Mouse (Mus musculus): ENCODE results near the gene Srpk2. TPM values are rescaled to one million over a fixed set of nuclear protein-coding genes. Genes with fewer than 3 reads are reported as not detected.

Gene Srpk2
- total and polyA plus RNA-seq, 3 experiments, result 20.6 to 31.1 (median 23.3) TPM

DNA sequence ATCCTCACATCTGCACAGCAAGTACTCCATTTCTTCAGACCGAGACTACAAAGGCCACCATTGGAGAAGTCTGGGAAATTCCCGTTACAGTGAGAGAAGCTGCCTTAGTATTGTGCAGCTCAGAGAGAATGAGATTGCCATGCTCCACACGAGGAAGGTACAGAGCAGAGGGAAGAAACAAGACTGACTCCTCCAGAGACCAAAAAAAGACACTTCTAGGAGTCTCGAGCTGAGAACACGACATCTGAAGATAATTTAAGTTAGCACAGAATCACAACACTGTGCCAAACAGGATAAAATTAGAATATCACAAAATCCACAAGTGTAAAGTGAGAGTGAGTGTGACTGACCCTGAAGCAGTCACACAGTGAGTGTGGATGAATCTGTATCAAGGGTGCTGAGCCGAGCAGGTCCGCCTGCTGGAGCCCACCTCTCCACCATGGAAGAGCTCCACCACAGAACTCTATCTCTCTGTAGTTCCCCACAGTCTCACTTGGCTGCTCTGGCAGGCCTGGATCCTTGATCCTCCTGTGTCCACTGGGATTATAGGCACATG lies 152.8 kb downstream of the Srpk2 start:
- Histone ChIP-seq H3K9ac (ENCODE audit: insufficient read depth, low read depth) (no peak overlapping the region), H3K4me1 (ENCODE audit: control insufficient read depth in 1 of 2, insufficient read depth in 2 of 2) (peaks cover 0 to 22% of the 10 kb centered on the region in 2 experiments; a peak in 3 of 4 replicates), H3K36me3 (replicated peaks in 1 of 2; ENCODE audit: control insufficient read depth in 1 of 2, insufficient read depth in 1 of 2, low read length in 1 of 2) (peaks cover 28 to 60% of the 10 kb centered on the region in 2 experiments), H3K27me3 (replicated peaks) (no peaks in the 10 kb centered on the region), H3K27ac (ENCODE audit: insufficient read depth, low read depth) (no peak overlapping the region), H3K79me2 (replicated peaks; ENCODE audit: control insufficient read depth, extremely low read depth, insufficient read depth, poor library complexity, severe bottlenecking) (no peaks in the 10 kb centered on the region), H3K4me3 (replicated peaks in 1 of 3; ENCODE audit: low read depth in 2 of 3, low read length in 2 of 3, poor library complexity in 1 of 3) (no peak overlapping the region), H3K9me3 (replicated peaks; ENCODE audit: low read length) (no peaks in the 10 kb centered on the region), H3K4me2 (ENCODE audit: insufficient read depth, low read depth, poor library complexity, severe bottlenecking) (no peak overlapping the region)
- TF ChIP-seq MXI1 (IDR thresholded peaks at IDR 0.05; ENCODE audit: low read depth, low read length) (no peak), NRF1 (IDR thresholded peaks at IDR 0.05; ENCODE audit: low read depth, low read length) (no peak), RCOR1 (conservative IDR thresholded peaks at IDR 0.05; ENCODE audit: low read depth, low read length) (no peak), SMC3 (IDR thresholded peaks at IDR 0.05; ENCODE audit: low read depth, low read length) (no peak), BHLHE40 (IDR thresholded peaks at IDR 0.05; ENCODE audit: low read depth, low read length) (no peak), MAZ (IDR thresholded peaks at IDR 0.05; ENCODE audit: low read depth, low read length) (no peak), IRF4 (IDR thresholded peaks at IDR 0.05; ENCODE audit: low read depth, low read length) (no peak), ETS1 (conservative IDR thresholded peaks at IDR 0.05; ENCODE audit: low read depth, low read length) (no peak), PAX5 (IDR thresholded peaks at IDR 0.05; ENCODE audit: low read length) (no peak), ZC3H11A (IDR thresholded peaks at IDR 0.05; ENCODE audit: low read depth, low read length) (no peak), CHD1 (IDR thresholded peaks at IDR 0.05; ENCODE audit: low read depth, low read length) (no peak), TBP (conservative IDR thresholded peaks at IDR 0.05; ENCODE audit: low read depth, low read length) (no peak), POLR2A (IDR thresholded peaks at IDR 0.05; ENCODE audit: low read depth, low read length) (no peak), USF2 (conservative IDR thresholded peaks at IDR 0.05; ENCODE audit: low read depth, low read length) (no peak), NELFE (IDR thresholded peaks at IDR 0.05; ENCODE audit: low read depth, low read length) (no peak), ZNF384 (IDR thresholded peaks at IDR 0.05; ENCODE audit: low read depth, low read length) (no peak), E2F4 (IDR thresholded peaks at IDR 0.05; ENCODE audit: insufficient replicate concordance, low read depth, low read length) (no peak), MAFK (IDR thresholded peaks at IDR 0.05; ENCODE audit: insufficient replicate concordance, low read length) (no peak), CHD2 (IDR thresholded peaks at IDR 0.05; ENCODE audit: low read length) (no peak), RAD21 (IDR thresholded peaks at IDR 0.05; ENCODE audit: low read depth, low read length) (no peak)
- dilution Hi-C loops (cut with MboI; ENCODE audit: extremely low pct_ligation_motif_present, extremely low pct_unique_long_range_greater_than_20kb, low sequenced_read_pairs), result no loop called here
- in situ Hi-C loops (cut with MboI; ENCODE audit: low pct_ligation_motif_present, low pct_unique_long_range_greater_than_20kb, low sequenced_read_pairs), result no loop called here
- no peak for DNase-seq (ENCODE audit: extremely low read depth)

GRCm38 (mm10) chr5:23531100-23531499 lies 153.3 kb downstream of the Srpk2 start:
- no peaks in the 10 kb centered on the region for H3K9me3 ChIP-seq (replicated peaks; ENCODE audit: low read length)
- H3K4me1 ChIP-seq (ENCODE audit: control insufficient read depth in 1 of 2, insufficient read depth in 2 of 2), result peaks cover 0 to 22% of the 10 kb centered on the region in 2 experiments; a peak in 3 of 4 replicates
- dilution Hi-C loops (cut with MboI; ENCODE audit: extremely low pct_ligation_motif_present, extremely low pct_unique_long_range_greater_than_20kb, low sequenced_read_pairs), result no loop called here
- no peak overlapping the region for H3K27ac ChIP-seq (ENCODE audit: insufficient read depth, low read depth)
- TF ChIP-seq EP300 (IDR thresholded peaks at IDR 0.05; ENCODE audit: low read length), result no peak
- no peak overlapping the region for H3K4me3 ChIP-seq (replicated peaks in 1 of 3; ENCODE audit: low read depth in 2 of 3, low read length in 2 of 3, poor library complexity in 1 of 3)
- H3K27me3 ChIP-seq (replicated peaks), result no peaks in the 10 kb centered on the region
- H3K4me2 ChIP-seq (ENCODE audit: insufficient read depth, low read depth, poor library complexity, severe bottlenecking), result no peak overlapping the region
- peaks cover 26 to 63% of the 10 kb centered on the region in 2 experiments for H3K36me3 ChIP-seq (replicated peaks in 1 of 2; ENCODE audit: control insufficient read depth in 1 of 2, insufficient read depth in 1 of 2, low read length in 1 of 2)
- H3K79me2 ChIP-seq (replicated peaks; ENCODE audit: control insufficient read depth, extremely low read depth, insufficient read depth, poor library complexity, severe bottlenecking), result no peaks in the 10 kb centered on the region
- H3K9ac ChIP-seq (ENCODE audit: insufficient read depth, low read depth), result no peak overlapping the region
- DNase-seq (ENCODE audit: extremely low read depth), result no peak
- in situ Hi-C loops (cut with MboI; ENCODE audit: low pct_ligation_motif_present, low pct_unique_long_range_greater_than_20kb, low sequenced_read_pairs), result no loop called here
